19 mouse cellular contexts compared by ENCODE assay signal in the genomic region with DNA sequence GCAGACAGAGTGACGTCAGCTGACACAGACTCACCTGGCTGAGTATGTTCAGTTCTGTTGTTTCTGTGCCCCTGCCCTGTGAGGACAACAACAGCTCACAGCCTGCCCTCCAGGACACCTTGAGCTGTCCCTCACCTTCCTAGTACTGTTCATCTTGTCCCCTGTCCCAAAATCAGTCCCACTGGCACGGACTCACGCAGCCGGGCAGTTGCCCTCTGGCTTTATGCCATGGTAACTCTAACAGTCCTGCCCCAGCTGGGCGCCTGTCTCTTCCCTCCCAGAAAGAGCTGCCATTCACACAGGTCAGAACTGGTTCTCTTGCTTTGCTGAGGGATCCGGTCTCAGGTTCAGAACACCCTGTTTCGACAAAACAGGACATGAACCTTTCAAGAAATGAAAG. TPM values are rescaled to one million over a fixed set of nuclear protein-coding genes. Genes with fewer than 3 reads are reported as not detected.
"Had no signal": no experiment of that assay in that cellular context is flagged by ENCODE, and none has a peak within 500 bp of the region (broad histone marks: within the 10 kb centered on the region; RNA-seq: fewer than 3 reads in every experiment).

No protein-coding gene starts in this region.

- H3K36me3 ChIP-seq: limb, embryonic 15.5 days; liver, embryonic 12.5 days; midbrain, embryonic 12.5 days; neural tube, embryonic 12.5 days had no signal

- H3K4me3 ChIP-seq: limb, embryonic 15.5 days; liver, embryonic 12.5 days; midbrain, embryonic 12.5 days; neural tube, embryonic 12.5 days had no signal

- H3K27me3 ChIP-seq: neural tube, embryonic 12.5 days had no signal

- H3K4me2 ChIP-seq: limb, embryonic 15.5 days; liver, embryonic 12.5 days; lung, embryonic 14.5 days; midbrain, embryonic 12.5 days; neural tube, embryonic 12.5 days had no signal

- H3K27ac ChIP-seq: kidney, postnatal 0 days; limb, embryonic 15.5 days; liver, embryonic 12.5 days; midbrain, embryonic 12.5 days; neural tube, embryonic 12.5 days had no signal

- ATAC-seq: liver, embryonic 12.5 days had no signal

- H3K9ac ChIP-seq: limb, embryonic 15.5 days; liver, embryonic 12.5 days; lung, embryonic 14.5 days; midbrain, embryonic 12.5 days; neural tube, embryonic 12.5 days had no signal

- H3K4me1 ChIP-seq: limb, embryonic 15.5 days; liver, embryonic 12.5 days had no signal

- H3K9me3 ChIP-seq: limb, embryonic 15.5 days; liver, embryonic 12.5 days; midbrain, embryonic 12.5 days; neural tube, embryonic 12.5 days had no signal

- DNase-seq: kidney, postnatal 36 days; layer of hippocampus, adult 9-11 months; layer of hippocampus, postnatal 36 days; lung, embryonic 14.5 days; lung, postnatal 10 days; spleen, adult 18-20 months; thymus, adult 18-20 months; thymus, postnatal 14 days had no signal

RNA-seq across cellular contexts. Expression of a gene that starts 7.3 kb away (rescaled TPM):
- total RNA-seq: megakaryocyte-erythroid progenitor cell, adult 5-6 weeks; neutrophil, adult 5-6 weeks had no signal
- polyA plus RNA-seq: kidney, postnatal 0 days; limb, embryonic 11.5 days; liver, embryonic 12.5 days; liver, embryonic 16.5 days; lung, embryonic 14.5 days; midbrain, embryonic 12.5 days; neural tube, embryonic 12.5 days had no signal

RNA-seq across cellular contexts. Expression of a gene that starts 11.6 kb away (rescaled TPM):
- total RNA-seq: layer of hippocampus, adult 18-20 months; layer of hippocampus, postnatal 36 days; left cerebral cortex, postnatal 25 days; megakaryocyte-erythroid progenitor cell, adult 5-6 weeks; neutrophil, adult 5-6 weeks had no signal

RNA-seq across cellular contexts. Expression of a gene that starts 15.1 kb away (rescaled TPM):
- total RNA-seq: megakaryocyte-erythroid progenitor cell, adult 5-6 weeks; neutrophil, adult 5-6 weeks had no signal
